Mouse (Mus musculus): ENCODE measurements around the gene Leap2. TPM values are rescaled to one million over a fixed set of nuclear protein-coding genes. Genes with fewer than 3 reads are reported as not detected.

The Leap2 gene
- polyA plus RNA-seq, 1 experiment = not detected

DNA sequence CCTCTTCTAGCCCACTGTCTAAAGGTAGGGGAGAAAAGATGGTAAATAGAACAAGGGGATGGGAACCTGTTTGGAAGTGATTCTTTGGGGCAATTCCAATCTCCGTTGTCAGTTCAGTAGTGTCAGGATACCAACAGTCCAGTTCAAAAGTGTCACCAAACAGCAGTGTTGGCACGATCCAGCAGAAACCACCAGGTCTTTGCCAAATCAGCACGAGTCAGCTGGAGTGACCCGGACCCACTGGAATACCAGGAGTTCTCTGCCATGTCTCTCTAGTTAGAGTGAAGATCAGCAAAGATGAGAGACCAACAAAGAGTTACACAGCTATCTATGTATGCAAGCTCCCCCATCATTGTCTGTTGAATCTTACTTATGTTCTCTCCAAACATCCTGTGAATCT, 9.1 kb downstream of the Leap2 start:
- Histone ChIP-seq H3K4me3 (ENCODE audit: insufficient read depth, low read depth, low read length) (no peak overlapping the region), H3K4me1 (ENCODE audit: control insufficient read depth, insufficient read depth, low read length) (no peaks in the 10 kb centered on the region), H3K27ac (ENCODE audit: insufficient read depth, low read depth, low read length) (no peak overlapping the region)
- WGBS = 85% methylated on average over 4 of the region's 4 CpGs
- TF ChIP-seq CTCF (IDR thresholded peaks at IDR 0.05; ENCODE audit: insufficient read depth, low read depth, low read length) (no peak), POLR2A (IDR thresholded peaks at IDR 0.05; ENCODE audit: insufficient read depth, low read depth, low read length) (no peak)

DNA sequence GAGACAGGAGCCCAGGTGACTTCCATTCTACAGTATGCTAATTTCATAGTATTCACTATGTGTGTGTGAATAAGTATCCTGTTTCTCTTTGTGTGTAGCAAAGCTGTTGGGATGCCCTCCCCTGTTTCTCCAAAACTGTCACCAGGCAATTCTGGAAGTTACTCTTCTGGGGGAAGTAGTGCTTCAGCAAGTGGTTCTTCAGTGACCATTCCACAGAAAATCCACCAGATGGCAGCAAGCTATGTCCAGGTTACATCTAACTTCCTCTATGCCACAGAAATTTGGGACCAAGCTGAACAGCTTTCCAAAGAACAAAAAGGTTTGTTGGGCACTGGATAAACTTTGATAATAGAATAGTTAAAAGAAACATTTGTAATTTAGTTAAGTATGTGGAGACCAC, 11.2 kb downstream of the Leap2 start:
- TF ChIP-seq POLR2A (IDR thresholded peaks at IDR 0.05; ENCODE audit: insufficient read depth, low read depth, low read length) (no peak), CTCF (IDR thresholded peaks at IDR 0.05; ENCODE audit: insufficient read depth, low read depth, low read length) (no peak)
- no peaks in the 10 kb centered on the region for H3K4me1 ChIP-seq (ENCODE audit: control insufficient read depth, insufficient read depth, low read length)
- H3K27ac ChIP-seq (ENCODE audit: insufficient read depth, low read depth, low read length) = no peak overlapping the region
- H3K4me3 ChIP-seq (ENCODE audit: insufficient read depth, low read depth, low read length) = no peak overlapping the region

DNA sequence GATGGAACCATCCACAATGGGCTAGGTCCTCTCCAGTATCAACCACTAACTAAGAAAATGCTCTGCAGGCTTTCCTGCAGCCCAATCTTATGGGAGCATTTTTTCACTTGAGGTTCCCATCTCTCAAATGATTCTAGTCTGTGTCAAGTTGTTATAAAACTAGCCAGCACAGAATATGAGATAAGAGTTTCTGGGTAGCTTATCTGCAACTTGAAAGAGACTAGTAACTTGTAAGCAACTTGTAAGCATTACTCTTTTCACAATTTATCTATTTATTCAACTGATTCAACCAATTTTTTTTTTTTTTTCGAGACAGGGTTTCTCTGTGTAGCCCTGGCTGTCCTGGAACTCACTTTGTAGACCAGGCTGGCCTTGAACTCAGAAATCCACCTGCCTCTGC, 19.3 kb downstream of the Leap2 start:
- H3K4me1 ChIP-seq (ENCODE audit: control insufficient read depth, insufficient read depth, low read length) = 0 out of 2 replicates have a peak, but pooled peaks cover 4% of the 10 kb centered on the region
- no peak for TF ChIP-seq POLR2A (IDR thresholded peaks at IDR 0.05; ENCODE audit: insufficient read depth, low read depth, low read length)
- TF ChIP-seq CTCF (IDR thresholded peaks at IDR 0.05; ENCODE audit: insufficient read depth, low read depth, low read length) = no peak
- WGBS = 100% methylated on average over 1 of the region's 1 CpGs
- no peak overlapping the region for H3K4me3 ChIP-seq (ENCODE audit: insufficient read depth, low read depth, low read length)
- H3K27ac ChIP-seq (ENCODE audit: insufficient read depth, low read depth, low read length) = no peak overlapping the region

DNA sequence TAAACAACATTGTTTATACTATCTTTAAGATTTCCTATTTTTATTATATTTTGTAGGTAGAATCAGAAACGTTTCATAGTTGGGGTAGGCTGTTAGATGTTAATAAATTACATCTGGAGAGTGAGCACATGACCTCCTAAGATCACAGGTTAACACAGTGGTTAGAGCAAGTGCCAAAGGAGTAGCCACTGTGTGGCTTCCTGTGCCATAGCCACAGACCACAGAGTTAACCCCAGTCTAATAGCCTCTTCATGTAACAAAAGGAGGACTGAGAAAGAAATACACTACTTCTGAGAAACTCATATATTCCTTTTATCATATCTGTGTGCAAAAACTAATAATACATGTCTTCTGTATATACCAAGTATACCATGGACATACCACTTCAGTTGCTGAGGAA, 29.1 kb downstream of the Leap2 start:
- TF ChIP-seq POLR2A (IDR thresholded peaks at IDR 0.05; ENCODE audit: insufficient read depth, low read depth, low read length) (no peak), CTCF (IDR thresholded peaks at IDR 0.05; ENCODE audit: insufficient read depth, low read depth, low read length) (no peak)
- 84% methylated on average over 1 of the region's 1 CpGs for WGBS
- no peak overlapping the region for H3K4me3 ChIP-seq (ENCODE audit: insufficient read depth, low read depth, low read length)

GRCm38 (mm10) chr11:53383758-53384428, 39.1 kb downstream of the Leap2 start:
- no peaks in the 10 kb centered on the region for H3K4me1 ChIP-seq (ENCODE audit: control insufficient read depth, insufficient read depth, low read length)
- WGBS = 94% methylated on average over 2 of the region's 2 CpGs
- no peak overlapping the region for H3K27ac ChIP-seq (ENCODE audit: insufficient read depth, low read depth, low read length)
- H3K4me3 ChIP-seq (ENCODE audit: insufficient read depth, low read depth, low read length) = no peak overlapping the region
- TF ChIP-seq POLR2A (IDR thresholded peaks at IDR 0.05; ENCODE audit: insufficient read depth, low read depth, low read length) (no peak), CTCF (IDR thresholded peaks at IDR 0.05; ENCODE audit: insufficient read depth, low read depth, low read length) (no peak)

More for the DNA sequence above, 29.1 kb downstream of the Leap2 start:
- Histone ChIP-seq H3K4me1 (ENCODE audit: control insufficient read depth, insufficient read depth, low read length) (no peaks in the 10 kb centered on the region), H3K27ac (ENCODE audit: insufficient read depth, low read depth, low read length) (no peak overlapping the region)

GRCm38 (mm10) chr11:53378918-53379317, 44.1 kb downstream of the Leap2 start:
- no peak for TF ChIP-seq CTCF (IDR thresholded peaks at IDR 0.05; ENCODE audit: insufficient read depth, low read depth, low read length)
- no peak for TF ChIP-seq POLR2A (IDR thresholded peaks at IDR 0.05; ENCODE audit: insufficient read depth, low read depth, low read length)
- WGBS = 87% methylated on average over 1 of the region's 1 CpGs
- H3K4me1 ChIP-seq (ENCODE audit: control insufficient read depth, insufficient read depth, low read length) = no peaks in the 10 kb centered on the region
- H3K27ac ChIP-seq (ENCODE audit: insufficient read depth, low read depth, low read length) = no peak overlapping the region
- no peak overlapping the region for H3K4me3 ChIP-seq (ENCODE audit: insufficient read depth, low read depth, low read length)

Other genes with a start within 250 kb of the Leap2 start
- 708 TPM in 1 of 2 replicates, not detected in the other for gene Hspa4, start 122.7 kb downstream of the Leap2 start, polyA plus RNA-seq (2012; ENCODE audit: insufficient read depth, insufficient read length, low replicate concordance, missing spikeins)
- not detected in 2 replicates for gene Zcchc10, start 98.5 kb downstream of the Leap2 start, polyA plus RNA-seq (2012; ENCODE audit: insufficient read depth, insufficient read length, low replicate concordance, missing spikeins)
- 856 and 1,023 TPM in 2 replicates for gene Aff4, start 72.3 kb downstream of the Leap2 start, polyA plus RNA-seq (2012; ENCODE audit: insufficient read depth, insufficient read length, low replicate concordance, missing spikeins)
- 1,358 TPM in 1 of 2 replicates, not detected in the other for gene Uqcrq, start 7.7 kb upstream of the Leap2 start, polyA plus RNA-seq (2012; ENCODE audit: insufficient read depth, insufficient read length, low replicate concordance, missing spikeins)
- not detected in 2 replicates for gene Gdf9, start 7.9 kb upstream of the Leap2 start, polyA plus RNA-seq (2012; ENCODE audit: insufficient read depth, insufficient read length, low replicate concordance, missing spikeins)
- not detected in 2 replicates for gene Gm10447, start 33.9 kb upstream of the Leap2 start, polyA plus RNA-seq (2012; ENCODE audit: insufficient read depth, insufficient read length, low replicate concordance, missing spikeins)
- gene Shroom1, start 34.0 kb upstream of the Leap2 start, polyA plus RNA-seq (2012; ENCODE audit: insufficient read depth, insufficient read length, low replicate concordance, missing spikeins) = not detected in 2 replicates
- not detected in 2 replicates for gene Gm9837, start 47.3 kb upstream of the Leap2 start, polyA plus RNA-seq (2012; ENCODE audit: insufficient read depth, insufficient read length, low replicate concordance, missing spikeins)
- not detected in 2 replicates for gene Gm9945, start 57.0 kb upstream of the Leap2 start, polyA plus RNA-seq (2012; ENCODE audit: insufficient read depth, insufficient read length, low replicate concordance, missing spikeins)
- gene Sowaha, start 57.1 kb upstream of the Leap2 start, polyA plus RNA-seq (2012; ENCODE audit: insufficient read depth, insufficient read length, low replicate concordance, missing spikeins) = not detected in 2 replicates
- gene Sept8, start 96.1 kb upstream of the Leap2 start, polyA plus RNA-seq (2012; ENCODE audit: insufficient read depth, insufficient read length, low replicate concordance, missing spikeins) = 232 TPM in 1 of 2 replicates, not detected in the other
- gene Kif3a, start 144.2 kb upstream of the Leap2 start, polyA plus RNA-seq (2012; ENCODE audit: insufficient read depth, insufficient read length, low replicate concordance, missing spikeins) = not detected in 2 replicates
- gene Il4, start 195.5 kb upstream of the Leap2 start, polyA plus RNA-seq (2012; ENCODE audit: insufficient read depth, insufficient read length, low replicate concordance, missing spikeins) = not detected in 2 replicates
- not detected in 2 replicates for gene Il13, start 211.5 kb upstream of the Leap2 start, polyA plus RNA-seq (2012; ENCODE audit: insufficient read depth, insufficient read length, low replicate concordance, missing spikeins)